Mouse (Mus musculus): ENCODE measurements around the gene Prkn. TPM values are rescaled to one million over a fixed set of nuclear protein-coding genes. Genes with fewer than 3 reads are reported as not detected.
A peak's percentile ranks its signal among the peaks of the same experiment; 100 is the strongest.

Prkn gene
- total and polyA plus RNA-seq, 3 experiments, result 0.39 to 0.50 TPM; not detected in 1

DNA sequence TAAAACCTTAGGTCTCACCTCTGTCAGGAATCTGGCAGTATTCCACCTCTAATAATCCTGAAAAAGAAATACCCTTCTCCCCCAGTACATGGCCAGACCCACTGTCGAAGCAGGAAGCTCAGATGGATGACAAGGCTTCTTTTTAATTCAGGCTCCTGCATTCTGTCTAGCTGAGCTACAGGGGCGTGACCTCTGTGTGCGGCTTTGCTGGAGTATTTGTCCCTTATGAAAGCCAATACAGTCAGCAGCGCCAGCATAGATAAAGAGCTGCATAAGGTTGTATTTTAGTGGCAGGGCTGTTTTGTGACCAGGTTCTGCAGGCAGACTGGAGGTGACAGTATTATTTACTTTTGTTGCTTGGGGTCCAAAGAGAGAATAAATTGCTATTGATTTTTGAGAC, 47.7 kb downstream of the Prkn start:
- Histone ChIP-seq H3K4me1 (ENCODE audit: control insufficient read depth in 1 of 2, insufficient read depth in 2 of 2, low read length in 2 of 2) (no peaks in the 10 kb centered on the region), H3K79me2 (ENCODE audit: control insufficient read depth, insufficient read depth, low read length, poor library complexity) (no peaks in the 10 kb centered on the region), H3K36me3 (ENCODE audit: control insufficient read depth in 1 of 2, insufficient read depth in 2 of 2, low read length in 2 of 2) (no peaks in the 10 kb centered on the region), H3K27ac (ENCODE audit: control insufficient read depth, low read depth, low read length) (no peak overlapping the region), H3K27me3 (ENCODE audit: control insufficient read depth in 1 of 2, insufficient read depth in 2 of 2, low read length in 2 of 2) (no peaks in the 10 kb centered on the region), H3K4me3 (ENCODE audit: control insufficient read depth in 1 of 2, insufficient read depth in 1 of 2, low read depth in 2 of 2, low read length in 2 of 2) (no peak overlapping the region), H3K9me3 (replicated peaks; ENCODE audit: insufficient read depth, low read length) (no peaks in the 10 kb centered on the region), H3K9ac (ENCODE audit: control insufficient read depth, low read depth, low read length, poor library complexity, severe bottlenecking) (no peak overlapping the region)
- TF ChIP-seq GATA1 (IDR thresholded peaks at IDR 0.05; ENCODE audit: low read depth, low read length), result no peak
- TF ChIP-seq MYB (IDR thresholded peaks at IDR 0.05; ENCODE audit: low read depth, low read length), result no peak
- no peak for TF ChIP-seq POLR2AphosphoS5 (IDR thresholded peaks at IDR 0.05; ENCODE audit: borderline replicate concordance, low read depth, low read length)
- no peak for TF ChIP-seq RCOR1 (IDR thresholded peaks at IDR 0.05; ENCODE audit: low read depth, low read length)
- TF ChIP-seq CHD1 (IDR thresholded peaks at IDR 0.05; ENCODE audit: low read depth, low read length), result no peak
- TF ChIP-seq ZC3H11A (IDR thresholded peaks at IDR 0.05; ENCODE audit: low read depth, low read length), result no peak
- no peak for TF ChIP-seq ELF1 (IDR thresholded peaks at IDR 0.05; ENCODE audit: low read depth, low read length)
- no peak for TF ChIP-seq E2F4 (IDR thresholded peaks at IDR 0.05; ENCODE audit: borderline replicate concordance, low read depth, low read length)
- no peak for DNase-seq (ENCODE audit: low read depth, low spot score)

DNA sequence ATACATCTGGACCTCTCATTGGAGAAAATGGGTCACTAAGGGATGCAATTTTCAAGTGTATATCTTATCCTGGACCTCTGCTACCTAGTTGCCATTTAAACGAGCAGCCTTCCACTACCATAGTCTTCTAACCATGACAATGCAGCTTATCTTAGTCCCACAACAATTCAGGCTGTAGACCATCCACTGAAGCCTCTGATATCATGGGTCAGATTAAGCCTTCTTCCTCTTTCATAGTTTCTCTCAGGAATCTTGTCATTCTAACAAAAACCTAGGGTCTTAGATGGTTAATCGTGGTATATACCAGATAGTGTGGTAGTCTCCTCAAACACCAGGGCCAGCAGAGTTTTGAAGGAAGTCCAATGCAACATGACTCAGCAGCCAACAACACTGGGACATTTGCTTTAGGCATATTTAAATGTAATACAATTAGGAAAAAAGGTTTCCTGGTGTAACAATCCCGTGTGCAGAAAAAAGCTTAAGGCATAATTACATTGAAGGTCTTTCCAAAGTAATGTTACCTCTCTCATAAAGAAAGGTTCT, 61.6 kb downstream of the Prkn start:
- Histone ChIP-seq H3K27ac (ENCODE audit: control insufficient read depth, low read depth, low read length) (peak overlapping the region; percentile 60), H3K4me1 (ENCODE audit: control insufficient read depth in 1 of 2, insufficient read depth in 2 of 2, low read length in 2 of 2) (peaks cover 0 to 6% of the 10 kb centered on the region in 2 experiments; a peak in 2 of 4 replicates), H3K9me3 (replicated peaks; ENCODE audit: insufficient read depth, low read length) (no peaks in the 10 kb centered on the region), H3K27me3 (ENCODE audit: control insufficient read depth in 1 of 2, insufficient read depth in 2 of 2, low read length in 2 of 2) (no peaks in the 10 kb centered on the region), H3K36me3 (ENCODE audit: control insufficient read depth in 1 of 2, insufficient read depth in 2 of 2, low read length in 2 of 2) (peaks cover 0 to 15% of the 10 kb centered on the region in 2 experiments; a peak in 2 of 4 replicates), H3K9ac (ENCODE audit: control insufficient read depth, low read depth, low read length, poor library complexity, severe bottlenecking) (no peak overlapping the region; the same call in 1 of the 2 replicates), H3K79me2 (ENCODE audit: control insufficient read depth, insufficient read depth, low read length, poor library complexity) (no peaks in the 10 kb centered on the region), H3K4me3 (ENCODE audit: control insufficient read depth in 1 of 2, insufficient read depth in 1 of 2, low read depth in 2 of 2, low read length in 2 of 2) (peak overlapping the region in 1 of 2 experiments; percentile 25; a peak in 2 of 4 replicates)
- peak; percentile 83 for DNase-seq (ENCODE audit: low read depth, low spot score)
- TF ChIP-seq NELFE (IDR thresholded peaks at IDR 0.05; ENCODE audit: low read depth, low read length) (no peak), CHD2 (IDR thresholded peaks at IDR 0.05; ENCODE audit: low read length) (no peak), KAT2A (conservative IDR thresholded peaks at IDR 0.05; ENCODE audit: low read depth, low read length) (no peak), UBTF (IDR thresholded peaks at IDR 0.05; ENCODE audit: borderline replicate concordance, insufficient read depth, low read depth, low read length) (no peak), CTCF (IDR thresholded peaks at IDR 0.05 in 2 of 3, conservative IDR thresholded peaks at IDR 0.05 in 1 of 3; ENCODE audit: control insufficient read depth in 1 of 3, insufficient read depth in 1 of 3, low read depth in 2 of 3, low read length in 3 of 3, poor library complexity in 1 of 3, severe bottlenecking in 1 of 3) (no peak), ZMIZ1 (IDR thresholded peaks at IDR 0.05; ENCODE audit: low read depth, low read length) (no peak), GABPA (IDR thresholded peaks at IDR 0.05; ENCODE audit: low read depth, low read length) (peak; percentile 42; the same call in 1 of the 2 replicates), MAFK (IDR thresholded peaks at IDR 0.05; ENCODE audit: borderline replicate concordance, low read depth, low read length) (peak; percentile 39; the same call in 1 of the 2 replicates), SIN3A (IDR thresholded peaks at IDR 0.05; ENCODE audit: low read length) (no peak), ZNF384 (IDR thresholded peaks at IDR 0.05; ENCODE audit: low read depth, low read length) (no peak), POLR2AphosphoS5 (IDR thresholded peaks at IDR 0.05; ENCODE audit: borderline replicate concordance, low read depth, low read length) (no peak), POLR2AphosphoS2 (IDR thresholded peaks at IDR 0.05; ENCODE audit: low read length) (no peak), E2F4 (IDR thresholded peaks at IDR 0.05; ENCODE audit: borderline replicate concordance, low read depth, low read length) (no peak), NRF1 (IDR thresholded peaks at IDR 0.05; ENCODE audit: insufficient read depth, low read depth, low read length, poor library complexity, severe bottlenecking) (no peak), MEF2A (IDR thresholded peaks at IDR 0.05; ENCODE audit: extremely low read depth, insufficient replicate concordance, low read depth, low read length, poor library complexity, severe bottlenecking) (peak; percentile 55; the same call in 1 of the 2 replicates), USF1 (IDR thresholded peaks at IDR 0.05; ENCODE audit: low read depth, low read length) (no peak), TCF12 (IDR thresholded peaks at IDR 0.05; ENCODE audit: low read depth, low read length) (peak; percentile 75), POLR2A (IDR thresholded peaks at IDR 0.05; ENCODE audit: control insufficient read depth in 1 of 2, insufficient read depth in 1 of 2, low read depth in 1 of 2, low read length in 2 of 2, poor library complexity in 1 of 2) (no peak), RCOR1 (IDR thresholded peaks at IDR 0.05; ENCODE audit: low read depth, low read length) (peak; percentile 52; the same call in 1 of the 2 replicates), EP300 (IDR thresholded peaks at IDR 0.05; ENCODE audit: low read depth in 1 of 2, low read length in 2 of 2) (peak; percentile 85 to 89), BHLHE40 (IDR thresholded peaks at IDR 0.05; ENCODE audit: borderline replicate concordance, low read depth, low read length) (no peak), GATA1 (IDR thresholded peaks at IDR 0.05; ENCODE audit: low read depth, low read length) (peak; percentile 97), SMC3 (IDR thresholded peaks at IDR 0.05; ENCODE audit: low read depth, low read length) (no peak), TBP (IDR thresholded peaks at IDR 0.05; ENCODE audit: low read depth, low read length) (no peak), ETS1 (IDR thresholded peaks at IDR 0.05; ENCODE audit: low read depth, low read length) (peak; percentile 81), MYB (IDR thresholded peaks at IDR 0.05; ENCODE audit: low read depth, low read length) (no peak), TAL1 (IDR thresholded peaks at IDR 0.05; ENCODE audit: low read length) (peak; percentile 59)

All from MEL (cell line).